Mouse (Mus musculus) T-helper 2 cell (primary cell): ENCODE measurements around the gene Usp48.

Experiments
- in situ Hi-C: fragments of 300-600 bp; cut with MboI, MseI; formaldehyde crosslinking; loops from one replicate; pipeline ENCODE4 v1.15.1; 2025; ENCODE audit warnings: high pct_unique_total_duplicates

The Usp48 gene

DNA sequence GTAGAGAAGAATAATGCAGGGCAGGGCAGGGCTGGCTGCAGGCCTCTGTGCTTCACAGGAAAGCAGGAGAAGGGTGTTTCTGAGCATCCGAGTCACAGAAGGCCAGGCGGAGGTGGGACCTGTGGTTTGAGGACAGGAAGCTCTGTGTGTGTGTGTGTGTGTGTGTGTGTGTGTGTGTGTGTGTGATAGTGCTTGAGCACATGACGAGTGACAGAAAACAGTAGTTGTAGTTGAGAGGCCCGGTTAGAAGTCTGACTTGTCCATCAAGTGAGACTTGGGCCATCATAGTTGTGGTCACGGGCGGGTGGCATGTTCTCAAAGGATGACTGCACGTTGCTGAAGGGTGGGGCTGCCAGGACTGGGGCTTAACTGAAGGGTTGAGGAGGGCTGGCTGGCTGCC lies 16.1 kb downstream of the Usp48 start:
- in situ Hi-C loops: no loop called here

DNA sequence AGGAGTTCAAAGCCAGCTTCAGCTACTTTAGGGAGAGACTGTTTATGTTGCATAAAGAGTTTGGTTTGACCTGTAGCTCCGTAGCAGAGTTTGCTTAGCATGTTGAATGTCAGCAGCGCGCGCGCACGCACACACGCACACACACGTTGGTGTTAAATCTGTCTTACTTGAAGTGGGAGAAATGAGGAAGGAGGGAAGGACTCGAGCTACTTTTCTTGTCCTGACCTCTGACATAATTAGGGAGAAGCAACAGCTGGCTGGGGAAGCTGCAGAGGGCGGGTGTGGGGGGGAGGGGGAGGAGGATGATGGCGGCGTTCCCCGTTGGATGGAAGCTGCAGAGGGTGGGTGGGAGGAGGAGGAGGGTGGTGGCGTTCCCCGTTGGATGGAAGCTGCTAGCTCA lies 16.7 kb downstream of the Usp48 start:
- in situ Hi-C loops: no loop called here

DNA sequence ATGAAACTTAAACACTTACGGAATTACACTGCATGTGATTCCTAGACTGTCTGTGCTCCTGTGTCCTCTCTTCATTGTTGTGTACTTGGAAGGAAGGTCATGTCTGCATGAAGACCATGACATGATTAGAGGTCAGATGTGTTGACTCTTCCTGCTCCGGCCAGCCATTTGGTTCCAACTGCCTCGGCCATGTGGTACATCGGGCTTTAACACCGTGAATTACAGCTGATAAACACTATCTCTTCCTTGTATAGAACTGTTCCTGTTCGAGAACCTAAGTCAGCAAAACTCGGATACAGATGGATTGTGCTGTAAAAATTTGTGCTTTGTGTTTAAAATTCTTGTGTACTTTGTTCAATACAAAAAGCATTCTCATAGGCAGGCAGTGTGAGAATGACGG lies 29.3 kb downstream of the Usp48 start:
- in situ Hi-C loops: no loop called here

DNA sequence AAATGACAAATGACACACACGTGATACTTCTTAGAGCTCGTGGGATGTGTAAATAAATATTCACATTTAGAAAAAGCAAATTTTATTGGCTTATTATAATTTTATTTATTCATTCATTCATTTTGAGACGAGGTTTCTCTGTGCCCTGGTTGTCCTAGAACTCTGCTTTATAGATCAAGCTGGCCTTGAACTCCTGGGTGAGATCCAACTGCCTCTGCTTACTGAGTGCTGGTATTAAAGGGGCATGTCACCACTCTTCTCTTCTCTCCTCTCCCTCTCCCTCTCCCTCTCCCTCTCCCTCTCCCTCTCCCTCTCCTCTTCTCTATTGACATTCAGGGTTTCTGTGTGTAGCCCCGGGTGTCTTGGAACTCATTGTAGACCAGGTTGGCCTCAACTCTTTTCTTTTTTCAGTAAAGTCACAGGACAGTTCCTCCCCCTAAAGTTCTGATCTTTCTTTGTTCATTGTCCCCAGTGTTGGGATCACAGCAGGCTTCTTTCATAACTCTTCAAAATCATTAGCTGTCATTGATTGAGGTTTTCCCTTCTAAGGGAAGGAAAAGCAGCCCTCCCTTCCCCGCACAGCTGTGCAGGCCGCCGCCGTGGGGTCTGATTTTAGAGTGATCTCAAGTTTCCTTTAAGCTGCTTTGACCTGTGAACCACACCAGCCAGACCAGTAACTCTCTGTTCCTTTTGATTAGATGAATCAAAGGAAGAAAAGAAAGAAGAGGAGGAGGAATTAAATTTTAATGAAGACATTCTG lies 34.1 kb downstream of the Usp48 start:
- in situ Hi-C loops: no loop called here

DNA sequence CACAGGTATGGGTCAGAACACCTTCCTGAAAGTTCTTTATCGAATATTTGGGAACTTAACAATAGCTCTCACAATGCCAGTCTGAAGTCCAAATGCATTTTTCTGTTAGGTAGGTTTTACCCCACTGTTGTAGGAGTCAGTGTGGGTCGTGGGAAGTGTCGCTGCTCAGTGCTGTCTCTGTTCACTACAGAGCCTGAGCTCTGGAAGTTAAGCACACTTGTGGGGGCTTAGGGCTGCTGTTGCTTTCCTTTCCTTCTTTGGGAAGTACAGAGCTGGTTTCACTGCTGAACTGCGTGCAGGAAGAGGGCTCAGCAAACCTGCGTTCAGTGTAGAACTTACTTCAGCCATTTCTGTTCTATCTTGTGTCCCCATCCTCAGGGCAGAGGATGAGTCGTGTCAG lies 34.8 kb downstream of the Usp48 start:
- in situ Hi-C loops: no loop called here

DNA sequence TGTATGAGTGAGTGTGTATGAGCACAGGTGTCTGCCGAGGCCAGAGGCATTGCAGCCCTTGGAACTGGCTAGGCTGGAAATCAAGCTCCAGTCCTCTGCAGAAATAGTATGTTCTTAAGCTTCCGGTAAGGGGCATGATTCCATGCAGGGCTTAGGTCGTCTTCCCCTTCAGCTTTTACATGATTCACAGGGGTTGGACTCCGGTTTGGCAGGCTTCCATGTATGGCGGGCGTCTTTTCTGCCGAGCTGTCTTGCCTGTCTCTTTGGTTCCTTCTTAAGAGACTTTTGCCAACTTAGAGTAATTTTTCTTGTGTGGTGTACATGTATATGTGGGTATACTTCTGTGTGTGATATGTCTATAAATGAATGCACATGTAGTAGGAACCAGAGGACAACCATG lies 35.8 kb downstream of the Usp48 start:
- in situ Hi-C loops: no loop called here

DNA sequence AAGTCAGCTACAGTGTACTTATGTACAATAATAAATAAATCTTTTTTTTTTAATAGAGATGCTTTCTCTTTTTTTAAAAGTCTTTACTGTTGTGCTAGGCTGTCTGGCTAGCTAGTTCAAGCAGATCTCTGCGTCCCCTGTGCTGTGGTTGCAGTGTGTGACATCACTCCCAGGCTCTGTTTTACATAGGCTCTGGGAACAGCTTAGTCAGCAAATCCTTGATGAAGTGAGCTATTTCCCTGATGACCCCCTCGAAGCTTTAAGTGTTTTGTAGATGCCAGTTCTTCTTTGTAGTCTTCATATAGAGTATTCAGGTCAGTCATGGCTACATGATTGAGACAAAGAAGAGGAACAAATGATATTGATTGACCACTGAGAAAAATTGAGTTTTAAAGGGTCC lies 36.6 kb downstream of the Usp48 start:
- in situ Hi-C loops: no loop called here

DNA sequence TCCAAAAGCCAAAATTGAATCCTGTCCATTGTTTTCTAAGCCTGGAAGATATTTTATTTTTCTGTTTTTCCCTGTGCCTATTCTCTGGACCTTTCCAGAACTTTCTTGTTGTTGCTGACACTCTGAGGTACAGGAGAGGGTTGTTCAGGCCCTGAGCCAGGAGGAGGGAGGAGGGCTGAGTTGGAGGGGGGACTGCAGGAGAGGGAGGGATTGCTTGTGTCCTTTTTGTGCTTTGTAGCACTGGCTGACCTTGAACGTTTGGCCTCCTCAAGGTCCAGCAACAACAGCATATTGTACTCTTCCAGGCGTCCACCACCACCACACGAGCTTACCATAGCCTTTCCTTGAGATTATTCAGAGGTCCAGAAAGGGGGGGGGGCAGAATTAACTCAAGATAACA lies 38.0 kb downstream of the Usp48 start:
- in situ Hi-C loops: no loop called here

DNA sequence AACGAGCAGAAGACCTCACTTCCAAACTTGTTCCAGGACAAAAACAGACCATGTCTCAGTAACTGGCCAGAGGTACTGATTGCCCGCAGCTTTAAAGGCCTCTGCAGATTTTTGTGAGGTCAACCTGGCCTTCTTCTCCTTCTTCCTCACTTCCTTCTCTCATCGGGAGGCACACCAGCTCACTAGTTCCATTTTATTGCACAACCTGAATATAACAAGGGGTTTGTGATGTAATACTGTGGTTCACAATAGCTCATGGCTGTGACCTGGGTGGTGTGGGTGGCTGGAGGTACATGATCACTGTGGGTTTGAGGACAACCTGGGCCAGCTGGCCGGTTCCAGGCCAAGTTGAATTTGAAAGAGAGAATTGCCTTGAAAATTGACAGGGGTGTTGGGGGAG lies 39.8 kb downstream of the Usp48 start:
- in situ Hi-C loops: no loop called here

DNA sequence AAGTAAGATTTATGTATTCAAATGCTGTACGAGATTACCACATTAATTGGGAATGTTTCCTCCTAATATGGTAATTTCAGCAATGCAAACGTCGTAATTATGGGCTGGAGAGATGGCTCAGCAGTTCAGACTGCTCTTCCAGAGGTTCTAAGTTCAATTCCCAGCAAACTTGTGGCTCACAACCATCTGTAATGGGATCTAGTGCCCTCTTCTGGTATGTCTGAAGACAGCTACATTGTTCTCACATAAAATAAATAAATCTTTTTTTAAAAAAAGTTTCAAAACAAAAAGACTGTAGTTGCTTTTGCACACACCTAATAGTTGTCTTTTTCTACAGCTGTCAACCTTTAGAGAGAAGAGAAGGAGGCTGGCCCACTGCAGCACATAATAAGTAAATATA lies 43.0 kb downstream of the Usp48 start:
- in situ Hi-C loops: no loop called here

DNA sequence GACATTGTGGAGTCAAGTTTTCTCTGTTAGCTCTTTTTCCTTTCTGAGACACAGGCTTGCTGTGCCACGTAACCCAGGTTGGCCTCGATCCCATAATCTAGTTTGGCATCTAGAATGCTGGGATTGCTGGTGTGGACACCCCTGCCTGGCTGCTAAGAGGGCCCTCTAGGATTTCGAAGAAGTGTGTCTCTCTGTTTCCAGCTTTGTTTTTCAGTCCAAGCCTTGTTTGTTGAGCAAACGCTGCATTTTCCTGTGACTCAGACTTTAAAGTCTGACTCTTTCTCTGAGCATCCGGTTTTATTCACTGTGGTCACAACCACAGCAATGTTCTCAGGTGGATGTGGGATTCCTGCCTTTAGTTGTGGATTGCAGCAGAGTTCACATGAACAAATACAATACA lies 48.0 kb downstream of the Usp48 start:
- in situ Hi-C loops: loop anchor here (10.0 kb wide), 1 partner anchor 1513 kb away; no protein-coding TSS in a partner anchor

DNA sequence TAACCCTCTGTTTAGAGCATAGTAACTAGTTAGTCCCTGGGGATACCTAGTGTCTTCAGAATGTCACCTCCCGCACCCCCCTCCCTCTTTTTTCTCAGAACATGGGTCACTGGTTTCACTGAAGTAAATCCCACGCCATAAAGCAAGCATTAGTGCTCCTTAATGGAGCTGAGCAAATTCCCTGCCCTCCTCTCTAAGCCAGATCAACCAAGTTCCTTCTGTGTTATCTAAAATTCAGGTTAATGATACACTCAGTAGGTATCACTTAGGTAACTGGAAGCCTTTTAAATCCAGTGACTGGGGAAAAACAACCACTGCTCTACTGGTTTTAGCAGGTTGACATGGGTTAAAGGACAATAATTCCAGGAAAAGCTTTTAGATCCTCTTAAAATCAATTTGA lies 48.5 kb downstream of the Usp48 start:
- in situ Hi-C loops: loop anchor here (10.0 kb wide), 1 partner anchor 1513 kb away; no protein-coding TSS in a partner anchor

DNA sequence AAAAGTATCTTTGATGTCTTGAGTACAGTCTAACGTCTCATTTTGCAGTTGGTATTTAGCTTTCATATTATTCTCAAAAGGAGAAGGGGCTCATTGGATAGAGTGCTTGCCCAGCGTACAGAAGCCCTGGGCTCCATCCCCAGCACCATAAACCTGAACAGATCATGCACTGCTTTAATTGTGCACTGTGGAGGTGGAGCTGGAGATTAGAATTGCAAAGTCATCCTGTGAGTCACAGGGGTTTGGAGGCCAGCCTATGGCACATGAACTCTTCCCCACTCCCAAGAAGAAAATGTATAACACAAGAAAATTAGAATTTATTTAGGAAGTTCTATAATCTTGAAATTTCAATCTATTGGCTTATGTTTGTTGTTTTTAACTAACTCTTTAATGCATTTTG lies 49.9 kb downstream of the Usp48 start:
- in situ Hi-C loops: loop anchor here (10.0 kb wide), 1 partner anchor 1511 kb away; no protein-coding TSS in a partner anchor

DNA sequence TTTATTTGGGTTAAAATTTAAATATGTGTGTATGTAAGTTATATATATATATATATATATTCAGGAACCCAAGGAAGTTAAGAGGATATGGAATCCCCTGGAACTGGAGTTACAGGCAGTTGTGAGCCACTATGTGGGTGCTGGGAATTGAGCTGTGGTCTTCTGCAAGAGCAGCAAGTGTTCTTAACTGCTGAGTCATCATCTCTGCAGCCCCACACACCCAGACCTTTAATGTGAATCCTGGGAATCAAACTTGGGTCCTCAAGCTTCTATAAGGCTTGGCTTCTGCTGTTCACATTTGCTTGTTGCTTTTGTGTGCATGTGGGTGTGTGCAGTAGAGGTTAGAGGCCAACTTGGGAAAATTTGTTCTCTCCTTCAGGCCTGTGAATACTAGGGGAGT lies 52.7 kb downstream of the Usp48 start:
- in situ Hi-C loops: loop anchor here (10.0 kb wide), 1 partner anchor 1509 kb away; no protein-coding TSS in a partner anchor

DNA sequence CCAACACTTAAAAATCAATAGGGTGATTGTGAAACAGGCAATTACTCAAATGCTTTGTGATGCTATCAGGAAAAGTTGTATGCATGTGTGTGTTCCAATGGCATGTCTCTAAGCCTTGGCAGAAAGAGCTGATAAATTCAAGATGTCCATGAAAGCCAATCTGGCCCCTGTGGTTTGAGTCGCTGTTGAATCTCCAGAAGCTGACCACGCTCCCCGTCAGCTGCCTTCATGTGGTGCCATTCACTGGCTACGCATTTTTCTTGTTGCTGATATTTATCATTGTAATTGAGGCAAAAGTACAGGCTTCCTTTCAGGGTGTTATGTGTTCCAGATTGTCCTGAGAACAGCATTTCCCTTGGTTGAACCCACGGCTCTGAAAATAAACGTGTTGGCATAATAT lies 54.1 kb downstream of the Usp48 start:
- in situ Hi-C loops: loop anchor here (10.0 kb wide), 1 partner anchor 1507 kb away; no protein-coding TSS in a partner anchor

DNA sequence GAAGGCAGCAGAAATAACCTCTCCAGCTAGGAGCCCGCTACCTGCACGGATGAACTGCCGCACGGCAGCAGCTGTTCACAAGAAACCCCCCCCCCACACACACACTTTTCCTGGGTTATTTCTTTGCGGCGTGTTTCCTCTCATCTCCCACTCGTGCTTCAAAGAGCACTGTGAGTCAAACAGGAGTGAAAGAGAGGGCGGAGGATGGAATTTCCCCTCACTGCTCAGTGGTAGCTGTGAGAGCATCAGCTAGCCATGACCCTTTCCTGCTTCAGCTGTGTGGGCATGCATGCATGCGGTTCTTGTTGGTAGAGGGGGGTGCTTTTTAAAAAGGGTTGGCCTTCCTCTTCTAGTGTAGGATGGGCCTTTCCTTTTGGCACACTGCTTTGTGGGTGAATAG lies 54.7 kb downstream of the Usp48 start:
- in situ Hi-C loops: loop anchor here (10.0 kb wide), 1 partner anchor 1507 kb away; no protein-coding TSS in a partner anchor

DNA sequence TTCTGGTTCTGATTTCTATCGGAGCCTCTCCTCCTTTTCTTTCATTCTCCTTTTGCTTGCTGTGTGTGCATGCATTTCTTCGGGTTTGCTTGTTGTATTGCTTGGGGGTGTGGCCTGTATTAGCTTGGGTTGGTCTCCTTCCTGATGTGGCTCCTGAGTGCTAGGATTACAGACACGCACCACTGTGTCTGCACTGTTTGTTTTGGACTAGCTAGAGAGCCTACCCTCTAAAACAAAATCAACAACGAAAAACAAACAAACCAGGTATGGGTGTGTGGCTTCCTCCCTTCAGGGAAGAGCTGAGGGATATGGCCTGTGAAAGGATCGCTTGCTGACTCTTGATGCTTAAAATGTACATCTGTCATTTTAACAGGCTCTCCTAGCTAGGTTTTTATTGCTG lies 57.4 kb downstream of the Usp48 start:
- in situ Hi-C loops: no loop called here

DNA sequence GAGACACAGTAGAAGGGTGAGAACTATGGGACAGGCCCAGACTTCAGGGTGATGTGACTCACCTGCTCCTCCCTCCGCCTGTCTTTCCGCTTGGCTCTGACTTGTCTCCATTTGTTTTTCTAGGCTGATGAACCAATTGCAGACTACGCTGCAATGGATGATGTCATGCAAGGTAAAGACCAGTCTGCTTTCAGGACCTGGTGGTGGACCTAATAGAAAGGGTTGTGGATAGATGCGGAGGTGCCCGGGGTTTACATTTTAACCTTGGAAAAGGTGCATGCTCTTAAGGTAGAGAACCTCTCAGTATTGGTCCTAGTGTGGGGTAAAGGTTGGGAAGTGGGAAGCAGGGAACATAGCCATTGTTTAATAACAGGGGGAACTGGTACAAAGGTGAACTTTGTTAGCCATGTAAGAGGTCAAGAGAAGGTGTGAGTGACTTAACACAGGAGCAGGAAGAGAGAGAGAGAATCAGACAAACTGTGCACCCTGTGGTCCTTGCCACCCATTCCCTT lies 59.3 kb downstream of the Usp48 start:
- in situ Hi-C loops: no loop called here

DNA sequence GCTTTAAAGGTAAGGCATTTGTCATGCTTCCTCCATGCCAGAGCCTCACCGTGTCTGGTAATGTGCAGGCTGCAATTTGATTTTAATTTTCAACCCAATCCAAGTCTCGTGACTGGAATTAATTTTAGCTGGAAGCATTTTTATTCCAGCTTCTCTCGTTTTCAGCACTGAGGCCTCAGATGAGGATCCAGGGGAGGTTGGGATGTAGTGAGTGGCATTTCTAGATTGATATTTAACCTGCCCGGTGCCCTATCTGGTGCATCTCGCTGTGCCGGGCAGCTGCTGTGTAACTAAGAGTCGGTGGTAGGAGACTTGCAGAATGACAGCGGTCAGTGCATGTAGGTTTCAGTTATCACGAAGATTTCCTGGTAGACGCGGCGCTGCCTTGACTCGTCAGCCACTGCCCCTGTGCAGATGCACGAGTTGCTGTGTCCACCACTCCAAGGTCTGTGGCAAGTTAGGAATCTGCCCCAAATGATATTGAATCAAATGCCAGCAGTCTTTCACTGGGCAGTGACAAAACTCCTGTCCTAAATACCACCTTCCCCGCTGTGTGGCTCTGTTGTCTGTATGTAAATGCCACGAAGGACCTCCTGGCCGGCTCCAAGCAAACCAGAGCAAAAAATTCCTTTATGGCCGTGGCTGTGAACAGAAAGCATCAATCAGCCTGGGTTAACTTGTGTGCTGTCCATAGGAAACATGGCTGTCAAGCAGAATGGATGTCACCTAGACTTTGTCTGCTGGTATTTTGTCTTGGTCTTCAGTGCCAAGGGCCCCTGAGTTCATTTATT lies 61.9 kb downstream of the Usp48 start:
- in situ Hi-C loops: no loop called here

DNA sequence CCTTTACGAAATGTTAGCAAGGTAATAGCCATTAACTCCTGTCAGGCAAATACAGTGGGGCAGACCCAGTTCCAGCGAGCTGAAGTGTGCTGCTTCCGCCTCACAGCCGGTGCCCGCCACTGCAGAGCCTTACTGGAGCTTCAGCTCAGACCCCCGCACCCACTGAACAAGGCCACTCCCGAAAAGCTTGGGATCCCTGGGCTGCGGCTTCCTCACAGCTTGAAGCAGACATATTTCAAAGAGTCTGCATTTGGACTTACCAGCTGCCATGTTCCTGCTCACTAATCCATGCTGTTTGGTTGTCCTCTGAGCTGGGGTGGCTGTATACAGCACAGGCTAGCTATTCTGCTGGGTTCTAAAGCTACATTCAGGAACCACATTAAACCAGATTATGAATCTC lies 64.1 kb downstream of the Usp48 start:
- in situ Hi-C loops: no loop called here

DNA sequence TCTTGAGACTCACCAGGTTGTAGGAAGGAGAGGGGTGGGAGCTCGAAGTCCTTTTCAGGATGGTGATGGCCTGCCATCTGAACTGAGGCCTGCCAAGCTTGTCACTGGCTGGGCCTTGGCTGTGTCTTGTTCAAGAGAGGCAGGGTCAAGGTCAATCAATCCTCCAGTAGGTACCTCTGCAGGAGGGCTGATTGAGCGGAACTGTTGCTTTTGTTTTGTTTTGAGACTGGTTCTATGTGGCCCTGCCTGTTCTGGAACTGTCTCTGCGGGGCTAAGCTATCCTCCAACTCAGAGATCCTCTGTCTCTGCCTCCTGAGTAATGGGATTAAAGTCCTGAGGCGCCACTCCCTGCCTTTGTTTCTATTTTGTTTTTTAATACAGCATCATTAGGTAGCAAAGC lies 66.0 kb downstream of the Usp48 start:
- in situ Hi-C loops: no loop called here

DNA sequence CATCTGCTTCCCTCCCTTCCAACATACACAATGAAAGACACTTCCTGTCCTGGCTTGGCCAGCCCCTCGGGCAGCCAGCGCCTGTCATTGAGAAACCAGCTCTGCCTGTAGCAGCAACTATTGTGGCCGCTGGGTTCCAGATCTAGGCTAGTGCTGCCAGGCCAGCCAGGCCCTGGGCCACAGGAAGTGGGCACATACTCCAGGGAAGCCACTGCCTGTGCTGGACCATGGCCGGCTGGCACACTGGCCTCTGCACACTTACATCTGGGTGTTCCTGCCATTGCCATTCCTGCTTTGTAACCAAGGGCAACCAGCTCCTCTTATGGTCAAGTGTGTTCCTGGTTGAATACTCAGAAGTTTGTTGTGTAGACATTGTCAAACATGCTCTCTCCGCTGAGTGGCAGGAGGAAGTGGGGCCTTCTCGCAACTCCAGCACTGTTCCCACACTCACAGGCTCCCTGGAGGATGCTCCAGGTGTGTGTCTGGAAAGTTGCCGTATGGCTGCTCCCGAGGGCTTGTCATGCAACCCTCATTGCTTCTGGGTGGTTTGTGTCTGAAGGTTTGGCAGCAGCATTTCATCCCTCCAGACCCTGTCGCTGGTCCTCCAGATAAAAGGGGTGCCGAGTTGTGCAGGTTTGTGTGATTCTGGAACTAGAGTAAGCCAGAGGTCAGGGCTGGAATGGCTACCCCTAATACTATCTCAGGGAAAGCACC lies 67.0 kb downstream of the Usp48 start:
- in situ Hi-C loops: no loop called here
